Comparison of ENCODE assay signal across 8 mouse cellular contexts in genomic region chr4:137476761-137477237, GRCm38 (mm10). TPM values are rescaled to one million over a fixed set of nuclear protein-coding genes. Genes with fewer than 3 reads are reported as not detected.
DNase-seq lines count a peak whose midpoint lies in the region; ATAC-seq and TF ChIP-seq lines count a peak whose summit lies in the region.

No protein-coding gene starts in this region.

- intact Hi-C loops in gastrocnemius, adult 2 months (cut with DNase I), result no loop called here

- 0 out of 2 replicates have a peak overlapping the region, but pooled peaks have one; percentile 21 for H3K27ac ChIP-seq in spleen, adult 2 months (ENCODE audit: insufficient read depth, low read length)
- peak overlapping the region; percentile 96 for H3K27ac ChIP-seq in gastrocnemius, adult 2 months
- no peak overlapping the region for H3K27ac ChIP-seq in hindbrain, embryonic 13.5 days

- no peak for TF ChIP-seq POLR2A in spleen, adult 2 months (IDR thresholded peaks at IDR 0.05; ENCODE audit: low read depth, low read length)

- H3K36me3 ChIP-seq in spleen, adult 2 months (ENCODE audit: control insufficient read depth, insufficient read depth, low read length), result no peaks in the 10 kb centered on the region
- no peaks in the 10 kb centered on the region for H3K36me3 ChIP-seq in hindbrain, embryonic 13.5 days

- no peaks in the 10 kb centered on the region for H3K27me3 ChIP-seq in spleen, adult 2 months (ENCODE audit: control insufficient read depth, insufficient read depth, low read length)
- 0 out of 2 replicates have a peak, but pooled peaks cover 24% of the 10 kb centered on the region for H3K27me3 ChIP-seq in hindbrain, embryonic 13.5 days

- whole genome bisulfite sequencing in spleen, adult 2 months, result 48% methylated on average over 17 of the region's 17 CpGs
- WGBS in hindbrain, embryonic 13.5 days, result 22% methylated on average over 16 of the region's 17 CpGs

- no peak overlapping the region for H3K4me3 ChIP-seq in spleen, adult 2 months (ENCODE audit: extremely low read depth, insufficient read depth, insufficient read length)
- H3K4me3 ChIP-seq in gastrocnemius, adult 2 months, result peak overlapping the region; percentile 90
- no peak overlapping the region for H3K4me3 ChIP-seq in hindbrain, embryonic 13.5 days

- H3K4me2 ChIP-seq in hindbrain, embryonic 13.5 days, result peak overlapping the region; percentile 34

- no peak for TF ChIP-seq CTCF in spleen, adult 2 months (IDR thresholded peaks at IDR 0.05; ENCODE audit: extremely low read depth, insufficient read depth, insufficient read length, insufficient replicate concordance)
- TF ChIP-seq CTCF in gastrocnemius, adult 2 months (IDR thresholded peaks at IDR 0.05), result no peak

- H3K4me1 ChIP-seq in spleen, adult 2 months (ENCODE audit: control insufficient read depth, insufficient read depth, insufficient read length), result no peaks in the 10 kb centered on the region
- peaks cover 56% of the 10 kb centered on the region for H3K4me1 ChIP-seq in hindbrain, embryonic 13.5 days (replicated peaks)

- no peaks in the 10 kb centered on the region for H3K9me3 ChIP-seq in hindbrain, embryonic 13.5 days

- peak overlapping the region; percentile 24; the same call in 1 of the 2 replicates for H3K9ac ChIP-seq in hindbrain, embryonic 13.5 days

- ATAC-seq in hindbrain, embryonic 13.5 days (ENCODE audit: low FRiP score), result no peak
- ATAC-seq in activated CD4-positive, CD25-positive, alpha-beta regulatory T cell, adult 4 months, result no peak

- DNase-seq in spleen, adult 2 months (ENCODE audit: low read depth in 1 of 2, low spot score in 2 of 2), result no peak
- DNase-seq in spleen, adult 18-20 months, result no peak
- peak; percentile 90 for DNase-seq in gastrocnemius, adult 2 months
- DNase-seq in lung, postnatal 14 days, result peak; percentile 54
- DNase-seq in right cerebral cortex, postnatal 10 days (ENCODE audit: low spot score in 2 of 2), result no peak
- DNase-seq in right cerebral cortex, adult 2 months (ENCODE audit: low spot score in 2 of 2), result no peak

RNA-seq across cellular contexts. Expression of gene Hspg2, which starts 8.2 kb away (rescaled TPM):
- 24.4 and 27.0 TPM in 2 replicates for polyA plus RNA-seq in spleen, adult 2 months (2012; rRNA removed)
- total RNA-seq in gastrocnemius, adult 2 months (2021), result 10 to 100 TPM; 55.2 to 77.5 TPM
- polyA plus RNA-seq in hindbrain, embryonic 13.5 days (2015; fragmentation: Nextera tagmentation; extraction: Ambion mirVana), result 6.1 and 6.8 TPM in 2 replicates
- polyA plus RNA-seq in activated CD4-positive, CD25-positive, alpha-beta regulatory T cell, adult 4 months (2017; shearing (Covaris generic)), result not detected

RNA-seq across cellular contexts. Expression of gene 1700013G24Rik, which starts 23.7 kb away (rescaled TPM):
- not detected in 2 replicates for polyA plus RNA-seq in spleen, adult 2 months (2012; rRNA removed)
- not detected for total RNA-seq in gastrocnemius, adult 2 months (2021)
- polyA plus RNA-seq in hindbrain, embryonic 13.5 days (2015; fragmentation: Nextera tagmentation; extraction: Ambion mirVana), result not detected in 2 replicates
- polyA plus RNA-seq in activated CD4-positive, CD25-positive, alpha-beta regulatory T cell, adult 4 months (2017; shearing (Covaris generic)), result not detected

RNA-seq across cellular contexts. Expression of gene Cela3b, which starts 46.5 kb away (rescaled TPM):
- polyA plus RNA-seq in spleen, adult 2 months (2012; rRNA removed), result 6,152 and 8,603 TPM in 2 replicates
- not detected for total RNA-seq in gastrocnemius, adult 2 months (2021)
- polyA plus RNA-seq in hindbrain, embryonic 13.5 days (2015; fragmentation: Nextera tagmentation; extraction: Ambion mirVana), result not detected in 2 replicates
- polyA plus RNA-seq in activated CD4-positive, CD25-positive, alpha-beta regulatory T cell, adult 4 months (2017; shearing (Covaris generic)), result not detected

Comparison
In these comparisons a context has a peak if more than half of its experiments do, and no peak if none do; other contexts are left out.
1. DNase-seq: peak in gastrocnemius, adult 2 months (single experiment) and lung, postnatal 14 days (single experiment); none in spleen, adult 2 months (0 of 2), spleen, adult 18-20 months (0 of 2), right cerebral cortex, postnatal 10 days (0 of 2) and right cerebral cortex, adult 2 months (0 of 2).
2. RNA of gene Cela3b, which starts 46.5 kb away (polyA plus RNA-seq): 6,152 to 8,603 TPM in spleen, adult 2 months; not detected in hindbrain, embryonic 13.5 days and not detected in activated CD4-positive, CD25-positive, alpha-beta regulatory T cell, adult 4 months; every median in the first group is over 1,000 times any median in the second.